Mouse (Mus musculus): ENCODE results near the gene Fgf15. TPM values are rescaled to one million over a fixed set of nuclear protein-coding genes. Genes with fewer than 3 reads are reported as not detected.
A peak's percentile ranks its signal among the peaks of the same experiment; 100 is the strongest.

Fgf15 gene
- polyA plus RNA-seq, 1 experiment from 2014 or later = 0.35 TPM

GRCm38 (mm10) chr7:144918823-144919222, 22.5 kb downstream of the Fgf15 start:
- no peak overlapping the region for H3K4me3 ChIP-seq
- H3K27me3 ChIP-seq (ENCODE audit: low read depth, poor library complexity, severe bottlenecking) = no peaks in the 10 kb centered on the region
- no peaks in the 10 kb centered on the region for H3K9me3 ChIP-seq (replicated peaks)
- H3K36me3 ChIP-seq = peaks cover 42% of the 10 kb centered on the region
- DNase-seq (ENCODE audit: low spot score) = no peak
- no peak overlapping the region for H3K27ac ChIP-seq
- 81% methylated on average over 1 of the region's 1 CpGs for WGBS
- peaks cover 10% of the 10 kb centered on the region for H3K4me1 ChIP-seq

GRCm38 (mm10) chr7:144927591-144927990, 31.3 kb downstream of the Fgf15 start:
- Histone ChIP-seq H3K27ac (no peak overlapping the region), H3K9me3 (replicated peaks) (no peaks in the 10 kb centered on the region), H3K4me3 (no peak overlapping the region), H3K27me3 (ENCODE audit: low read depth, poor library complexity, severe bottlenecking) (no peaks in the 10 kb centered on the region), H3K36me3 (peaks cover 48% of the 10 kb centered on the region), H3K4me1 (peaks cover 5% of the 10 kb centered on the region)
- DNase-seq (ENCODE audit: low spot score) = no peak
- WGBS = 81% methylated on average over 2 of the region's 2 CpGs

- 75% methylated on average over 4 of the region's 4 CpGs for WGBS
- Histone ChIP-seq H3K4me1 (peaks cover 9% of the 10 kb centered on the region), H3K36me3 (peaks cover 54% of the 10 kb centered on the region), H3K9me3 (replicated peaks) (no peaks in the 10 kb centered on the region), H3K27ac (no peak overlapping the region), H3K4me3 (no peak overlapping the region), H3K27me3 (ENCODE audit: low read depth, poor library complexity, severe bottlenecking) (no peaks in the 10 kb centered on the region)
- no peak for DNase-seq (ENCODE audit: low spot score)
These were observed 31.9 kb downstream of the Fgf15 start for GRCm38 (mm10) chr7:144928009-144928888.

- peaks cover 12% of the 10 kb centered on the region for H3K4me1 ChIP-seq
- H3K36me3 ChIP-seq = peaks cover 60% of the 10 kb centered on the region
- no peak overlapping the region for H3K27ac ChIP-seq
- no peaks in the 10 kb centered on the region for H3K27me3 ChIP-seq (ENCODE audit: low read depth, poor library complexity, severe bottlenecking)
- H3K9me3 ChIP-seq (replicated peaks) = no peaks in the 10 kb centered on the region
- WGBS = 85% methylated on average over 6 of the region's 6 CpGs
- no peak overlapping the region for H3K4me3 ChIP-seq
- DNase-seq (ENCODE audit: low spot score) = no peak
These were observed 32.5 kb downstream of the Fgf15 start for GRCm38 (mm10) chr7:144928889-144929210.

- no peaks in the 10 kb centered on the region for H3K27me3 ChIP-seq (ENCODE audit: low read depth, poor library complexity, severe bottlenecking)
- H3K4me3 ChIP-seq = no peak overlapping the region
- DNase-seq (ENCODE audit: low spot score) = no peak
- H3K4me1 ChIP-seq = peaks cover 15% of the 10 kb centered on the region
- peaks cover 61% of the 10 kb centered on the region for H3K36me3 ChIP-seq
- H3K9me3 ChIP-seq (replicated peaks) = no peaks in the 10 kb centered on the region
- no peak overlapping the region for H3K27ac ChIP-seq
- WGBS = 84% methylated on average over 8 of the region's 8 CpGs
These were observed 33.2 kb downstream of the Fgf15 start for GRCm38 (mm10) chr7:144929506-144929905.

GRCm38 (mm10) chr7:144929931-144930330, 33.6 kb downstream of the Fgf15 start:
- Histone ChIP-seq H3K27ac (no peak overlapping the region), H3K4me1 (peaks cover 15% of the 10 kb centered on the region), H3K9me3 (replicated peaks) (no peaks in the 10 kb centered on the region), H3K36me3 (peaks cover 65% of the 10 kb centered on the region), H3K27me3 (ENCODE audit: low read depth, poor library complexity, severe bottlenecking) (no peaks in the 10 kb centered on the region), H3K4me3 (no peak overlapping the region)
- DNase-seq (ENCODE audit: low spot score) = no peak
- 69% methylated on average over 5 of the region's 5 CpGs for WGBS

GRCm38 (mm10) chr7:144931778-144932177, 35.4 kb downstream of the Fgf15 start:
- no peaks in the 10 kb centered on the region for H3K27me3 ChIP-seq (ENCODE audit: low read depth, poor library complexity, severe bottlenecking)
- WGBS = 23% methylated on average over 3 of the region's 3 CpGs
- no peak overlapping the region for H3K27ac ChIP-seq
- peak; percentile 75 for DNase-seq (ENCODE audit: low spot score)
- H3K4me1 ChIP-seq = peaks cover 25% of the 10 kb centered on the region
- peaks cover 81% of the 10 kb centered on the region for H3K36me3 ChIP-seq
- H3K4me3 ChIP-seq = no peak overlapping the region
- H3K9me3 ChIP-seq (replicated peaks) = no peaks in the 10 kb centered on the region

GRCm38 (mm10) chr7:144932389-144932937, 36.1 kb downstream of the Fgf15 start:
- peaks cover 32% of the 10 kb centered on the region for H3K4me1 ChIP-seq
- H3K36me3 ChIP-seq = peaks cover 88% of the 10 kb centered on the region
- H3K9me3 ChIP-seq (replicated peaks) = no peaks in the 10 kb centered on the region
- 86% methylated on average over 18 of the region's 18 CpGs for WGBS
- peak overlapping the region; percentile 7; the same call in 1 of the 2 replicates for H3K27ac ChIP-seq
- no peak overlapping the region for H3K4me3 ChIP-seq
- DNase-seq (ENCODE audit: low spot score) = no peak
- H3K27me3 ChIP-seq (ENCODE audit: low read depth, poor library complexity, severe bottlenecking) = no peaks in the 10 kb centered on the region

- Histone ChIP-seq H3K9me3 (replicated peaks) (no peaks in the 10 kb centered on the region), H3K27ac (no peak overlapping the region), H3K4me1 (peaks cover 40% of the 10 kb centered on the region), H3K4me3 (no peak overlapping the region), H3K27me3 (ENCODE audit: low read depth, poor library complexity, severe bottlenecking) (no peaks in the 10 kb centered on the region), H3K36me3 (peaks cover 91% of the 10 kb centered on the region)
- WGBS = 89% methylated on average over 3 of the region's 3 CpGs
- no peak for DNase-seq (ENCODE audit: low spot score)
These were observed 37.0 kb downstream of the Fgf15 start for GRCm38 (mm10) chr7:144933336-144933735.

GRCm38 (mm10) chr7:144933796-144934195, 37.5 kb downstream of the Fgf15 start:
- Histone ChIP-seq H3K4me1 (peaks cover 40% of the 10 kb centered on the region), H3K36me3 (peaks cover 89% of the 10 kb centered on the region), H3K9me3 (replicated peaks) (no peaks in the 10 kb centered on the region), H3K4me3 (no peak overlapping the region), H3K27me3 (ENCODE audit: low read depth, poor library complexity, severe bottlenecking) (no peaks in the 10 kb centered on the region), H3K27ac (no peak overlapping the region)
- WGBS = 96% methylated on average over 8 of the region's 8 CpGs
- no peak for DNase-seq (ENCODE audit: low spot score)

GRCm38 (mm10) chr7:144934901-144935300, 38.6 kb downstream of the Fgf15 start:
- Histone ChIP-seq H3K4me3 (no peak overlapping the region), H3K4me1 (peaks cover 41% of the 10 kb centered on the region), H3K36me3 (peaks cover 79% of the 10 kb centered on the region), H3K27ac (no peak overlapping the region), H3K27me3 (ENCODE audit: low read depth, poor library complexity, severe bottlenecking) (no peaks in the 10 kb centered on the region), H3K9me3 (replicated peaks) (no peaks in the 10 kb centered on the region)
- DNase-seq (ENCODE audit: low spot score) = no peak
- WGBS = 74% methylated on average over 5 of the region's 5 CpGs

- Histone ChIP-seq H3K27me3 (ENCODE audit: low read depth, poor library complexity, severe bottlenecking) (no peaks in the 10 kb centered on the region), H3K36me3 (peaks cover 74% of the 10 kb centered on the region), H3K4me1 (peaks cover 48% of the 10 kb centered on the region), H3K4me3 (no peak overlapping the region), H3K9me3 (replicated peaks) (no peaks in the 10 kb centered on the region), H3K27ac (no peak overlapping the region)
- DNase-seq (ENCODE audit: low spot score) = no peak
- 77% methylated on average over 5 of the region's 5 CpGs for WGBS
These were observed 39.2 kb downstream of the Fgf15 start for GRCm38 (mm10) chr7:144935563-144935962.

- H3K9me3 ChIP-seq (replicated peaks) = no peaks in the 10 kb centered on the region
- no peaks in the 10 kb centered on the region for H3K27me3 ChIP-seq (ENCODE audit: low read depth, poor library complexity, severe bottlenecking)
- H3K4me3 ChIP-seq = no peak overlapping the region
- peaks cover 66% of the 10 kb centered on the region for H3K36me3 ChIP-seq
- no peak overlapping the region for H3K27ac ChIP-seq
- WGBS = 88% methylated on average over 4 of the region's 4 CpGs
- peaks cover 55% of the 10 kb centered on the region for H3K4me1 ChIP-seq
- no peak for DNase-seq (ENCODE audit: low spot score)
These were observed 40.1 kb downstream of the Fgf15 start for GRCm38 (mm10) chr7:144936311-144936880.

Measured in limb, embryonic 10.5 days (tissue).